Mouse (Mus musculus) embryonic fibroblast, embryonic 13.5 days (primary cell): ENCODE measurements around the gene Lrp6.

Experiments used
- CTCF ChIP-seq: IDR thresholded peaks from 2 replicates; pipeline ENCODE4 v1.5.1; 2011; ENCODE audit warnings: mild to moderate bottlenecking, control low read depth, low read length, moderate library complexity, borderline replicate concordance; ENCODE audit not compliant: insufficient read depth
- POLR2A ChIP-seq: IDR thresholded peaks from 2 replicates; pipeline ENCODE4 v1.6.1; 2011; ENCODE audit warnings: low read depth, mild to moderate bottlenecking, control low read depth, low read length, moderate library complexity

DNA sequence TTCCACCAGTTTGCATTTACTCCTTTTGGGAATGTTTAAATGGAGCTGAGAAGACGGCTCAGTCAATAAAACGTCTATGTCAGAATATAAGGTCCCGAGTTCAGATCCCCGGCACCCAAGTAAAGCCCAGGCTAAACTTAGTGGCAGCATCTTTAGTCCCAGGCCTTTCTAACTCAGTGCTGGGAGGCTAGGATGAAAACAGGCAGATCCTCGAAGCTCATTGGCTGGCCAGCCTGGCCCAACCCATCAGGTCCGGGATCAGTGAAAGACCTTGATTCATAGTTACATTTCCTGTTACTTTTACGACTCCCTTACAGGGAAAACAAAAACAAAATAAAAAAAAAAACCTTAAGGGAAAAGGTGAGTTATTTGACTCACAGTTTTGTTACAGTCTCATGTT lies 34.4 kb upstream of the Lrp6 start:
- no peak for TF ChIP-seq CTCF
- no peak for TF ChIP-seq POLR2A
